8 mouse cellular contexts compared by ENCODE assay signal in genomic region chr2:30063791-30064190, GRCm38 (mm10). TPM values are rescaled to one million over a fixed set of nuclear protein-coding genes. Genes with fewer than 3 reads are reported as not detected.
DNase-seq lines count a peak whose midpoint lies in the region; ATAC-seq and TF ChIP-seq lines count a peak whose summit lies in the region.

No protein-coding gene starts in this region.

- H3K36me3 ChIP-seq in kidney, embryonic 16.5 days (ENCODE audit: insufficient read depth, low read length) = peaks cover 6% of the 10 kb centered on the region; the same call in 1 of the 2 replicates
- H3K36me3 ChIP-seq in intestine, embryonic 14.5 days (ENCODE audit: control insufficient read depth, insufficient read depth, low read length) = peaks cover 8% of the 10 kb centered on the region
- H3K36me3 ChIP-seq in midbrain, postnatal 0 days (ENCODE audit: insufficient read depth, low read length) = peaks cover 3% of the 10 kb centered on the region; the same call in 1 of the 2 replicates

- H3K9me3 ChIP-seq in kidney, embryonic 16.5 days (ENCODE audit: low read length) = no peaks in the 10 kb centered on the region
- no peaks in the 10 kb centered on the region for H3K9me3 ChIP-seq in intestine, embryonic 14.5 days (ENCODE audit: control insufficient read depth, low read length)
- H3K9me3 ChIP-seq in midbrain, postnatal 0 days (ENCODE audit: low read length) = no peaks in the 10 kb centered on the region

- no peak for DNase-seq in kidney, adult 18-20 months
- DNase-seq in intestine, embryonic 14.5 days (ENCODE audit: low spot score) = no peak
- no peak for DNase-seq in midbrain, postnatal 0 days (ENCODE audit: low spot score)
- DNase-seq in thymus, postnatal 0 days (ENCODE audit: low spot score) = no peak
- DNase-seq in gastrocnemius, postnatal 10 days = no peak
- DNase-seq in embryo, embryonic 10.5 days (ENCODE audit: low spot score) = no peak

- peak overlapping the region; percentile 80 for H3K4me2 ChIP-seq in kidney, embryonic 16.5 days (replicated peaks; ENCODE audit: low read depth, low read length)
- H3K4me2 ChIP-seq in intestine, embryonic 14.5 days (ENCODE audit: low read length) = peak overlapping the region; percentile 90
- H3K4me2 ChIP-seq in midbrain, postnatal 0 days (ENCODE audit: low read depth, low read length, poor library complexity, severe bottlenecking) = peak overlapping the region; percentile 95; the same call in 1 of the 2 replicates

- H3K27me3 ChIP-seq in kidney, embryonic 16.5 days (ENCODE audit: insufficient read depth, low read length) = no peaks in the 10 kb centered on the region
- no peaks in the 10 kb centered on the region for H3K27me3 ChIP-seq in intestine, embryonic 14.5 days (replicated peaks; ENCODE audit: control insufficient read depth, insufficient read depth, low read length)
- no peaks in the 10 kb centered on the region for H3K27me3 ChIP-seq in midbrain, postnatal 0 days (ENCODE audit: insufficient read depth, low read length)

- ATAC-seq in kidney, embryonic 16.5 days (ENCODE audit: low FRiP score, low TSS enrichment) = no peak
- ATAC-seq in intestine, embryonic 14.5 days (replicated peaks; ENCODE audit: low FRiP score, low TSS enrichment, low read depth) = no peak
- ATAC-seq in midbrain, postnatal 0 days (ENCODE audit: low FRiP score) = no peak

- 10% methylated on average over 2 of the region's 3 CpGs for WGBS in kidney, embryonic 16.5 days
- WGBS in intestine, embryonic 14.5 days = 10% methylated on average over 3 of the region's 3 CpGs
- 11% methylated on average over 3 of the region's 3 CpGs for WGBS in midbrain, postnatal 0 days

- peak overlapping the region; percentile 77 for H3K9ac ChIP-seq in kidney, embryonic 16.5 days (replicated peaks; ENCODE audit: low read length)
- peak overlapping the region; percentile 67 for H3K9ac ChIP-seq in intestine, embryonic 14.5 days (ENCODE audit: low read length)
- H3K9ac ChIP-seq in midbrain, postnatal 0 days (replicated peaks; ENCODE audit: low read length, poor library complexity, severe bottlenecking) = no peak overlapping the region

- TF ChIP-seq CTCF in midbrain, postnatal 0 days (IDR thresholded peaks at IDR 0.05) = no peak

- peak overlapping the region; percentile 59 for H3K4me3 ChIP-seq in kidney, embryonic 16.5 days (ENCODE audit: low read length)
- peak overlapping the region; percentile 67 for H3K4me3 ChIP-seq in brown adipose tissue, adult 24 weeks (ENCODE audit: insufficient read depth, low read depth, low read length)
- H3K4me3 ChIP-seq in intestine, embryonic 14.5 days (ENCODE audit: low read depth, low read length) = peak overlapping the region; percentile 57
- no peak overlapping the region for H3K4me3 ChIP-seq in midbrain, postnatal 0 days (ENCODE audit: low read depth, low read length)

- H3K4me1 ChIP-seq in kidney, embryonic 16.5 days (ENCODE audit: insufficient read depth, low read length) = peaks cover 39% of the 10 kb centered on the region
- peaks cover 5% of the 10 kb centered on the region; the same call in 1 of the 2 replicates for H3K4me1 ChIP-seq in brown adipose tissue, adult 24 weeks (ENCODE audit: control insufficient read depth, insufficient read depth, insufficient read length, low read length)
- H3K4me1 ChIP-seq in intestine, embryonic 14.5 days (replicated peaks; ENCODE audit: control insufficient read depth, insufficient read depth, low read length) = peaks cover 26% of the 10 kb centered on the region
- peaks cover 12% of the 10 kb centered on the region; the same call in 1 of the 2 replicates for H3K4me1 ChIP-seq in midbrain, postnatal 0 days (ENCODE audit: insufficient read depth, low read length)

- H3K27ac ChIP-seq in kidney, embryonic 16.5 days (ENCODE audit: low read length) = peak overlapping the region; percentile 94
- peak overlapping the region; percentile 81; the same call in 1 of the 2 replicates for H3K27ac ChIP-seq in brown adipose tissue, adult 24 weeks (replicated peaks; ENCODE audit: low read depth, low read length)
- H3K27ac ChIP-seq in intestine, embryonic 14.5 days (ENCODE audit: low read depth) = no peak overlapping the region; the same call in 1 of the 2 replicates
- no peak overlapping the region for H3K27ac ChIP-seq in midbrain, postnatal 0 days (ENCODE audit: low read depth, low read length)

RNA-seq across cellular contexts. Expression of gene Set, which starts 6.6 kb away (rescaled TPM):
- 430 and 458 TPM in 2 replicates for polyA plus RNA-seq in kidney, embryonic 16.5 days (2015; fragmentation: Nextera tagmentation; extraction: Ambion mirVana)
- 131 and 139 TPM in 2 replicates for polyA plus RNA-seq in brown adipose tissue, adult 24 weeks (2012; ENCODE audit: insufficient read depth, insufficient read length, missing spikeins)
- polyA plus RNA-seq in intestine, embryonic 14.5 days (2014; fragmentation: Nextera tagmentation; extraction: Ambion mirVana) = 557 and 562 TPM in 2 replicates
- 190 and 269 TPM in 2 replicates for total RNA-seq in midbrain, postnatal 0 days (2014; rRNA removed)
- 302 and 345 TPM in 2 replicates for polyA plus RNA-seq in midbrain, postnatal 0 days (2015; fragmentation: Nextera tagmentation; extraction: Ambion mirVana)
- polyA plus RNA-seq in thymus, postnatal 0 days (2015; fragmentation: Nextera tagmentation; extraction: Ambion mirVana) = 418 and 429 TPM in 2 replicates
- total RNA-seq in gastrocnemius, postnatal 10 days (2021) = 100 to 1,000 TPM; 128 to 134 TPM

RNA-seq across cellular contexts. Expression of gene Pkn3, which starts 13.7 kb away (rescaled TPM):
- 13.5 and 15.9 TPM in 2 replicates for polyA plus RNA-seq in kidney, embryonic 16.5 days (2015; fragmentation: Nextera tagmentation; extraction: Ambion mirVana)
- 1.3 and 4.2 TPM in 2 replicates for polyA plus RNA-seq in brown adipose tissue, adult 24 weeks (2012; ENCODE audit: insufficient read depth, insufficient read length, missing spikeins)
- polyA plus RNA-seq in intestine, embryonic 14.5 days (2014; fragmentation: Nextera tagmentation; extraction: Ambion mirVana) = 8.2 and 9.9 TPM in 2 replicates
- total RNA-seq in midbrain, postnatal 0 days (2014; rRNA removed) = 1.7 and 2.4 TPM in 2 replicates
- polyA plus RNA-seq in midbrain, postnatal 0 days (2015; fragmentation: Nextera tagmentation; extraction: Ambion mirVana) = 0.73 and 1.2 TPM in 2 replicates
- 3.5 and 3.7 TPM in 2 replicates for polyA plus RNA-seq in thymus, postnatal 0 days (2015; fragmentation: Nextera tagmentation; extraction: Ambion mirVana)
- total RNA-seq in gastrocnemius, postnatal 10 days (2021) = 1 to 10 TPM; 4.5 to 8.3 TPM

RNA-seq across cellular contexts. Expression of gene Wdr34, which starts 15.1 kb away (rescaled TPM):
- 42.5 and 44.1 TPM in 2 replicates for polyA plus RNA-seq in kidney, embryonic 16.5 days (2015; fragmentation: Nextera tagmentation; extraction: Ambion mirVana)
- 6.2 and 6.6 TPM in 2 replicates for polyA plus RNA-seq in brown adipose tissue, adult 24 weeks (2012; ENCODE audit: insufficient read depth, insufficient read length, missing spikeins)
- 28.7 and 30.3 TPM in 2 replicates for polyA plus RNA-seq in intestine, embryonic 14.5 days (2014; fragmentation: Nextera tagmentation; extraction: Ambion mirVana)
- total RNA-seq in midbrain, postnatal 0 days (2014; rRNA removed) = 87.3 and 96.1 TPM in 2 replicates
- 76.2 and 82.7 TPM in 2 replicates for polyA plus RNA-seq in midbrain, postnatal 0 days (2015; fragmentation: Nextera tagmentation; extraction: Ambion mirVana)
- 13.6 and 15.4 TPM in 2 replicates for polyA plus RNA-seq in thymus, postnatal 0 days (2015; fragmentation: Nextera tagmentation; extraction: Ambion mirVana)
- total RNA-seq in gastrocnemius, postnatal 10 days (2021) = 1 to 10 TPM; 4.7 to 5.4 TPM

RNA-seq across cellular contexts. Expression of gene Zdhhc12, which starts 29.7 kb away (rescaled TPM):
- polyA plus RNA-seq in kidney, embryonic 16.5 days (2015; fragmentation: Nextera tagmentation; extraction: Ambion mirVana) = 41.6 and 42.6 TPM in 2 replicates
- polyA plus RNA-seq in brown adipose tissue, adult 24 weeks (2012; ENCODE audit: insufficient read depth, insufficient read length, missing spikeins) = 3.8 and 5.7 TPM in 2 replicates
- polyA plus RNA-seq in intestine, embryonic 14.5 days (2014; fragmentation: Nextera tagmentation; extraction: Ambion mirVana) = 60.2 and 60.3 TPM in 2 replicates
- total RNA-seq in midbrain, postnatal 0 days (2014; rRNA removed) = 17.7 and 30.7 TPM in 2 replicates
- polyA plus RNA-seq in midbrain, postnatal 0 days (2015; fragmentation: Nextera tagmentation; extraction: Ambion mirVana) = 23.8 and 28.9 TPM in 2 replicates
- polyA plus RNA-seq in thymus, postnatal 0 days (2015; fragmentation: Nextera tagmentation; extraction: Ambion mirVana) = 28.8 and 29.5 TPM in 2 replicates
- 1 to 10 TPM; 3.4 to 4.2 TPM for total RNA-seq in gastrocnemius, postnatal 10 days (2021)

Comparison
In these comparisons a context has a peak if more than half of its experiments do, and no peak if none do; other contexts are left out.
1. H3K27ac ChIP-seq: peak in kidney, embryonic 16.5 days (single experiment) and brown adipose tissue, adult 24 weeks (single experiment); none in intestine, embryonic 14.5 days (single experiment) and midbrain, postnatal 0 days (single experiment).
2. Peak in every context shown above with its lines, with median percentiles within 50 percentile points of each other: H3K4me2 ChIP-seq.